Mouse (Mus musculus) bone marrow macrophage, adult 2 months (primary cell): ENCODE data around the gene Prickle3.

Experiments used
- CTCF ChIP-seq: IDR thresholded peaks from 2 replicates; pipeline ENCODE4 v1.5.1; 2012; ENCODE audit warnings: low read depth, mild to moderate bottlenecking, low read length, moderate library complexity
- POLR2A ChIP-seq: IDR thresholded peaks from 2 replicates; pipeline ENCODE4 v1.6.1; 2012; ENCODE audit warnings: mild to moderate bottlenecking, low read depth, low read length, borderline replicate concordance

GRCm38 (mm10) chrX:7635101-7635500 is 22.0 kb upstream of the Prickle3 start:
- TF ChIP-seq CTCF, result no peak
- TF ChIP-seq POLR2A, result no peak
